Mouse (Mus musculus): Measurements from ENCODE around the gene Polr1e. TPM values are rescaled to one million over a fixed set of nuclear protein-coding genes. Genes with fewer than 3 reads are reported as not detected.
A peak's percentile ranks its signal among the peaks of the same experiment; 100 is the strongest.

The Polr1e gene
- polyA plus RNA-seq, 1 experiment from 2014 or later = 26.8 TPM

DNA sequence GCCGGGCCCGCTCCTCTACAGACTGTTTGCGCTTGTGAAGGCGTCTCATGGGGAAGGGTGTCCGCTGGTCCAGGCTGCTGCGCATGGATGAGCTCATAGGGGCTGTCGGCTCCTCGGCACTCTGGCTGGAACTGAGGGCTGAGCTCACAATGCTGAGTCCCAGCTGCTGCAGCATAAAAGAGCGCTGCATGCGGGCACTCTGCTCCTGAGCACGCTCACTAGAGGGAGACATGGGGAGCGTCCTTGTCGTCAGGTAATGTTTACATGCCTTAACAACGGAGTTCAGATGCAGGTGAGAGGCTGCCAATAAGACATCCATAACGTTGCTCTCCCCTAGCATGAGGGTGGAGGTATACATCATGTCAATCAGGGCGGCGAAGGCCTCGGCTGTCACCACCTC lies 23.6 kb upstream of the Polr1e start:
- Histone ChIP-seq H3K4me3 (ENCODE audit: low read length) (no peak overlapping the region), H3K27me3 (replicated peaks; ENCODE audit: control insufficient read depth, insufficient read depth, low read length) (no peaks in the 10 kb centered on the region), H3K36me3 (ENCODE audit: control insufficient read depth, insufficient read depth, low read length) (peaks cover 24% of the 10 kb centered on the region), H3K27ac (ENCODE audit: low read depth, low read length) (no peak overlapping the region), H3K9ac (ENCODE audit: low read depth, low read length) (no peak overlapping the region), H3K4me2 (ENCODE audit: low read length) (no peak overlapping the region), H3K9me3 (ENCODE audit: control insufficient read depth, low read length) (no peaks in the 10 kb centered on the region), H3K4me1 (ENCODE audit: control insufficient read depth, insufficient read depth, low read depth, low read length) (no peaks in the 10 kb centered on the region)
- no peak for ATAC-seq
- 80% methylated on average over 18 of the region's 18 CpGs for WGBS

DNA sequence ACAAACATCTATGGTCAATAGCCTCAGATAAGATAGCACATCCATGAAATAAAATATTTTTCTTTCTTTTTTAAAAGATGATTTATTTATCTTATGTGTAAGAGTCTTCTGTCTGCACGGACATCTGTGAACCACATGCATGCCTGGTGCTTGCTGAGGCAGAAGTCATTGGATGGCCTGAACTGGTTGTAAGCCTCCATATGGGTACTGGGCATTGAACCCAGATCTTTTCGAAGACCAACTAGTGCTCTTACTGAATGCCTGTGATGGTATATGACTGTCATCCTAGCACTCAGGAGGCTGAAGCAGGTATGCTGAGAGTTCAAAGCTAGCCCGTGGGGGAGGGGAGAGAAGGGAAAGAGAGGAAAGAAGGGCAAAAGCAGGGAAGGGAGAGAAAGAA lies 20.3 kb upstream of the Polr1e start:
- no peak for ATAC-seq
- Histone ChIP-seq H3K9me3 (ENCODE audit: control insufficient read depth, low read length) (no peaks in the 10 kb centered on the region), H3K9ac (ENCODE audit: low read depth, low read length) (no peak overlapping the region), H3K27ac (ENCODE audit: low read depth, low read length) (no peak overlapping the region), H3K36me3 (ENCODE audit: control insufficient read depth, insufficient read depth, low read length) (peaks cover 10% of the 10 kb centered on the region; the same call in 1 of the 2 replicates), H3K4me1 (ENCODE audit: control insufficient read depth, insufficient read depth, low read depth, low read length) (no peaks in the 10 kb centered on the region), H3K27me3 (replicated peaks; ENCODE audit: control insufficient read depth, insufficient read depth, low read length) (no peaks in the 10 kb centered on the region), H3K4me3 (ENCODE audit: low read length) (no peak overlapping the region), H3K4me2 (ENCODE audit: low read length) (no peak overlapping the region)
- WGBS = 70% methylated on average over 3 of the region's 3 CpGs

DNA sequence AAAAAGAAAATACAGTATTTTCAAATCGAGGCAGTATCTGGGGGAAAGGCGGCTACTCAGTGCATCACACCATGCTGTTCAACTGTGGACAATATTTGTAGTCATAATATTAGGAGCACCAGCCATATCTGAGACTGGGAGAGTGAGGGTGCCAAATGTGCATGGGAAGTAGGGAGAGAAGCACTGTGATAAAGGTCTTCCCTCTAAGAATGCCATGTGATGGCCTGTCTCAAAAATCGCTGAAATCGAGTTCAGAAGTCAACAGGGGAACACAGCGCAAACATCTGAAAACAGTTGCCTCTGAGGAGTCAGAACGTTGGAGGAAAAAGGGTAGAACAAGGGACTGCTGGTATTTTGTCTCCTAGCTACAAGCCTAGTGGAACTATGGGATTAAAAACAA lies 18.4 kb upstream of the Polr1e start:
- Histone ChIP-seq H3K9ac (ENCODE audit: low read depth, low read length) (no peak overlapping the region), H3K4me3 (ENCODE audit: low read length) (no peak overlapping the region), H3K4me1 (ENCODE audit: control insufficient read depth, insufficient read depth, low read depth, low read length) (no peaks in the 10 kb centered on the region), H3K4me2 (ENCODE audit: low read length) (no peak overlapping the region), H3K36me3 (ENCODE audit: control insufficient read depth, insufficient read depth, low read length) (no peaks in the 10 kb centered on the region), H3K27me3 (replicated peaks; ENCODE audit: control insufficient read depth, insufficient read depth, low read length) (no peaks in the 10 kb centered on the region), H3K9me3 (ENCODE audit: control insufficient read depth, low read length) (no peaks in the 10 kb centered on the region), H3K27ac (ENCODE audit: low read depth, low read length) (no peak overlapping the region)
- ATAC-seq = no peak
- WGBS = 85% methylated on average over 6 of the region's 6 CpGs

DNA sequence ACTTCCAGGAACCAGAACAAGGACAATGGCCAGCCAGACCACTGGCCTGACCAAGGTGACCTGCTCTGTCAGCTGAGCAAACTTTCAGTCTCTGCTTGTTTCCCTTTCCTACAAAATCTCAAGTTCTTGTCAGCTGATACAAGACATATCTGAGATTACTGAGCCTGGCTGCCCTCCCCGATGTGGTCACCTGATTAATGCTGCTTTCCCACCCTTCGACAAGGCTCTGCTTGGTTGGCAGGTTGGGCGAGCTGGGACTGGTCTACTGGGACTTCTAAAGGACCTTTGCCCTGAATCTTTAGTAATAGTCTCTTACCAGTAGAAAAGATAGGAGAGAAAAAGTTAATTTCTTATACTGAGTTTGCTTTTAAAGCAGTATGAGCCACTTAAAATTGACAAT lies 12.9 kb upstream of the Polr1e start:
- 76% methylated on average over 3 of the region's 3 CpGs for WGBS
- H3K27me3 ChIP-seq (replicated peaks; ENCODE audit: control insufficient read depth, insufficient read depth, low read length) = no peaks in the 10 kb centered on the region
- peaks cover 10% of the 10 kb centered on the region for H3K4me1 ChIP-seq (ENCODE audit: control insufficient read depth, insufficient read depth, low read depth, low read length)
- H3K9ac ChIP-seq (ENCODE audit: low read depth, low read length) = no peak overlapping the region
- no peaks in the 10 kb centered on the region for H3K36me3 ChIP-seq (ENCODE audit: control insufficient read depth, insufficient read depth, low read length)
- H3K27ac ChIP-seq (ENCODE audit: low read depth, low read length) = no peak overlapping the region
- H3K9me3 ChIP-seq (ENCODE audit: control insufficient read depth, low read length) = no peaks in the 10 kb centered on the region
- ATAC-seq = no peak
- no peak overlapping the region for H3K4me3 ChIP-seq (ENCODE audit: low read length)
- no peak overlapping the region for H3K4me2 ChIP-seq (ENCODE audit: low read length)

DNA sequence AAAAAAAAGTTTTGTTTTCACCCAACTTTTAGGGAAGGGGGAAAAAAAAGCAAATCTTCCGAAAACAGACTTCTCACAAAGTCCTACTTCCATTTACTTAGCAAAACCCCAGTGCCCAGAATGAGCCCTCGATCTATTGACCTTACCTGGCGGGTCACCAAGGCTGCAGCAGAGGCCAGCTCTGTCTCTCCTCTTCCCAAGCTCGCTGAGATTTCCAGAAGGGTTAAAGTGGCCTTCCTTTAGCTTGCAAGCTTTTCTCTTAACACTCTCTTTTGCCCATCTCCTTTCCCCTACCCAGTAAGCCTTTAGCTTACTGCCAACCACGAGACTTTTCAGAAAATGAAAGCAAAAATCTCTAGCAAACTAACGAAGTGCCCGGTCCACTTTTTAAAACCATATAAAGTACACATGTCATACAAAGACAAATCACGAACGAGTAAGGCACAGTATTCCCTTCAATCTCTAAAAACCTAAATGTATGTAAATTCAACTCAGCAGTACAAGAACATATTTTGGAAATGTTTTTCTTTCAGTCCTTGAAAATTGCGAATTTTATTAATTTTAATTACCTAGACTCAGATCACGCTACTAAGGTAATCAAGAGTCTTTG lies 7.5 kb upstream of the Polr1e start:
- no peak for ATAC-seq
- 11% methylated on average over 11 of the region's 11 CpGs for WGBS
- Histone ChIP-seq H3K9ac (ENCODE audit: low read depth, low read length) (peak overlapping the region; percentile 87), H3K27ac (ENCODE audit: low read depth, low read length) (peak overlapping the region; percentile 92; the same call in 1 of the 2 replicates), H3K9me3 (ENCODE audit: control insufficient read depth, low read length) (no peaks in the 10 kb centered on the region), H3K4me1 (ENCODE audit: control insufficient read depth, insufficient read depth, low read depth, low read length) (peaks cover 23% of the 10 kb centered on the region), H3K4me2 (ENCODE audit: low read length) (peak overlapping the region; percentile 85), H3K27me3 (replicated peaks; ENCODE audit: control insufficient read depth, insufficient read depth, low read length) (no peaks in the 10 kb centered on the region), H3K36me3 (ENCODE audit: control insufficient read depth, insufficient read depth, low read length) (no peaks in the 10 kb centered on the region), H3K4me3 (ENCODE audit: low read length) (peak overlapping the region; percentile 88)

DNA sequence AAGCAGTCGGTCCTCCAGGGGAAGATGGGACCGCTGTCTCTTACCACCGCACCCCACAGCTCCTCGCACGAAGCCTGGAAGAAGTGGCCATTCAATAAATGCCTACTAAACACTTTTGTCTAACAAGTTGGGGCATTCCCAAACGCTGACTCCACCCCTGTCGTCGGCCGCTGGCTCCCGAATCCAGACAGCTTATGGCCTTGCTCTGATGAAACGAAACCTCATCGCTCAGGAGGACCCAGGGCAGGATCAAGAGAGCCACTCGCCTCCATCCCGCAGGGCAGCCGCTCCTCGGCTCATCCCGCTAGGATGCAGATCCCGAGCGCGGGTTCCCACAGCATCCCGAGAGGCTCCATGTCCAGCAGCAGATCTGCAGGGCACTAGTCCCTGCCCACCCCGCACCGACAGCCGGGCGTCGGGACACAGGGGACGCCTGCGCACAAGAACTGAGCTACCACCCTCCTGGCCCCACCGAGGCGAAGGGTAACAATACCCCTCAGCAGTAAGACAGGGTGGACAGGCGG lies 6.7 kb upstream of the Polr1e start:
- peak overlapping the region; percentile 87 for H3K9ac ChIP-seq (ENCODE audit: low read depth, low read length)
- no peaks in the 10 kb centered on the region for H3K36me3 ChIP-seq (ENCODE audit: control insufficient read depth, insufficient read depth, low read length)
- no peaks in the 10 kb centered on the region for H3K9me3 ChIP-seq (ENCODE audit: control insufficient read depth, low read length)
- peak overlapping the region; percentile 88 for H3K4me3 ChIP-seq (ENCODE audit: low read length)
- H3K4me2 ChIP-seq (ENCODE audit: low read length) = peak overlapping the region; percentile 85
- H3K4me1 ChIP-seq (ENCODE audit: control insufficient read depth, insufficient read depth, low read depth, low read length) = peaks cover 23% of the 10 kb centered on the region
- under 1% methylated on average over 30 of the region's 31 CpGs for WGBS
- H3K27me3 ChIP-seq (replicated peaks; ENCODE audit: control insufficient read depth, insufficient read depth, low read length) = no peaks in the 10 kb centered on the region
- peak overlapping the region; percentile 92 for H3K27ac ChIP-seq (ENCODE audit: low read depth, low read length)
- ATAC-seq = peak; percentile 70

DNA sequence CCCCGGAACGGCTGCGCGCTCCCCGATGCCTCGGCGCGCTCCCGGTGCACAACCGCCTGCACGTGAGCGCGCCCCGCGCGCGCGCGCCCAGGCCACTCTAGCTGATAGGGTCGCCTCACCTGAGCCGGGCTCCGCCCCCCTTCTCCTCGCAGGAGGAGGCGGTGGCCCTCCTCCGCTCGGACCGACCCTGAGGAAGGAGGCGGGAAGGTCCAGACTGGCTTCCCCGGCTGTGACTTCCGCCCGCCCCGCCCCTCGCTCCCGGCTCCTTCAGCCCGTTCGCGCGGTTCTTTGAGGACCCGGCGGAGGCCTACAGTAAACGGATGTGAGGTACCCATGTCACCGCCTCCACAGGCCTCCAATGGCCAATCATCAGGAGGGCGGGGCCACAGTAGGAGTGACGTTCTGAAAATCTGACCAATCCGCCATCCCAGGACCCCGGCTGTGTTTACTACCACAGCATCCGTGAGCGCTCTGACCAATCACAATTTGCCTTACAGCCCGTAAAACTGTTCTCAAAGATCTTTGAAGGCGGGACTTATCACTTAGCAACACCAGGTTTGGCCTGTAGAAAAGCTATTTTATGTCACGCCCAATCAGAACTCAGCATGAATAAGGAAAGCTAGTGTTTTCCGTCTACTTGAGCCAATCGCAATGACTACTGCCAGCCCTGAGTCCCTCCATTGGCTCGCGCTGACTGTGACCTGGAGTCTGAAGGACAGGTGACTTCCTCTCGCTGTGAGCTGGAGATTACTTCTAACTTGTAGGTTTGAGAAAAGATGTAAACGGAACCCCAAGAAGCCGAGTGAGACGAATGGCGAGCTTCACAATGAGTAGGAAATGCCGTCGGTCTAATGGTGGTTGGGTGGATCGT lies 6.0 kb upstream of the Polr1e start, which contains the start of gene Zbtb5:
TSS of gene Zbtb5 (minus strand) at position 308 of the 871 bp plus-strand sequence.
- WGBS = under 1% methylated on average over 61 of the region's 63 CpGs
- peak within 1 kb of the TSS; percentile 92 for H3K27ac ChIP-seq (ENCODE audit: low read depth, low read length)
- no peaks in the 10 kb centered on the region for H3K9me3 ChIP-seq (ENCODE audit: control insufficient read depth, low read length)
- peak within 1 kb of the TSS; percentile 87 for H3K9ac ChIP-seq (ENCODE audit: low read depth, low read length)
- no peaks in the 10 kb centered on the region for H3K36me3 ChIP-seq (ENCODE audit: control insufficient read depth, insufficient read depth, low read length)
- H3K4me2 ChIP-seq (ENCODE audit: low read length) = peak within 1 kb of the TSS; percentile 85
- no peaks in the 10 kb centered on the region for H3K27me3 ChIP-seq (replicated peaks; ENCODE audit: control insufficient read depth, insufficient read depth, low read length)
- H3K4me3 ChIP-seq (ENCODE audit: low read length) = peak within 1 kb of the TSS; percentile 88
- ATAC-seq = peak; percentile 99
- peaks cover 23% of the 10 kb centered on the region for H3K4me1 ChIP-seq (ENCODE audit: control insufficient read depth, insufficient read depth, low read depth, low read length)

DNA sequence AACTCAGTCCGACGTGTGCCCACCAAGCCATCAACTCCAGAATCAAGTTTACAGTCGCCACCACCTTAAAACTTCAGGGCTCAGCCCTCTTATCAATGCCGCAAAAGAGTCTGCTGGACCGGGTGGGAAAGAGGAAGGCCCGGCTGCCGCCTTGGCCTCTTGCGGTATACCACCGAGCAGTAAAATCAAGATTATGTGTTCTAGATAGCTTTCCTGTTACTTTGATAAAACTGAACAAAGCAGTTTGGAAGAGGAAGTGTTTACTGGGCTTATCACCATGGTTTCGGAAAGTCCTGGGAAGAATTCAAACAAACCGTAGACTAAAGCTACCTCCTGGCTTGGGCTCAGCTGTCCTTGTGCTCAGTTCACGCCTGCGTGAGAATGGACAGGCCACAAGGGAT lies 5.4 kb upstream of the Polr1e start:
- Histone ChIP-seq H3K4me2 (ENCODE audit: low read length) (peak overlapping the region; percentile 79), H3K27ac (ENCODE audit: low read depth, low read length) (peak overlapping the region; percentile 83), H3K9ac (ENCODE audit: low read depth, low read length) (peak overlapping the region; percentile 68), H3K36me3 (ENCODE audit: control insufficient read depth, insufficient read depth, low read length) (no peaks in the 10 kb centered on the region), H3K4me1 (ENCODE audit: control insufficient read depth, insufficient read depth, low read depth, low read length) (peaks cover 23% of the 10 kb centered on the region), H3K4me3 (ENCODE audit: low read length) (peak overlapping the region; percentile 63), H3K9me3 (ENCODE audit: control insufficient read depth, low read length) (no peaks in the 10 kb centered on the region), H3K27me3 (replicated peaks; ENCODE audit: control insufficient read depth, insufficient read depth, low read length) (no peaks in the 10 kb centered on the region)
- ATAC-seq = no peak
- under 1% methylated on average over 13 of the region's 13 CpGs for WGBS

DNA sequence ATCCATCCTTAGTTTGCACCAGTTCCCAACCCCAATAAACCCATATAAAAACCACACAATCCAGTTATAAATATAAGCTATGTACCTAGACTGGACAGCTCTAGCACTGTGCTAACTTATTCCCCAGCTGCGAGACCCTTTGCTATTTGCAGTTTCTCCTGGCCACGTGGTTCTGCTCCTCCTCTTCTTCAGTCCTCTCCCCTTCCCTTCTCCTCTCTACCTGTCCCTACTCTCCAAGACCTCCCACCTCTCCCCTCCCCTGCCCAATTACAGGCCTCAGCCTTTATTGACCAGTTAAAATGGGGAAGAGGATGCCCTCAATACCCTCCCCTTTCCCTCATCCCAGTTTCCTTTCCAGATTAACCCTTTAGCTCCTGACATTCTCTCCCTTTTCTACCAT lies 4.8 kb upstream of the Polr1e start:
- ATAC-seq = no peak
- H3K27ac ChIP-seq (ENCODE audit: low read depth, low read length) = no peak overlapping the region; the same call in 1 of the 2 replicates
- peaks cover 23% of the 10 kb centered on the region for H3K4me1 ChIP-seq (ENCODE audit: control insufficient read depth, insufficient read depth, low read depth, low read length)
- H3K4me3 ChIP-seq (ENCODE audit: low read length) = peak overlapping the region; percentile 63
- peak overlapping the region; percentile 68; the same call in 1 of the 2 replicates for H3K9ac ChIP-seq (ENCODE audit: low read depth, low read length)
- 6% methylated on average over 2 of the region's 2 CpGs for WGBS
- no peaks in the 10 kb centered on the region for H3K9me3 ChIP-seq (ENCODE audit: control insufficient read depth, low read length)
- peak overlapping the region; percentile 79 for H3K4me2 ChIP-seq (ENCODE audit: low read length)
- H3K27me3 ChIP-seq (replicated peaks; ENCODE audit: control insufficient read depth, insufficient read depth, low read length) = no peaks in the 10 kb centered on the region
- no peaks in the 10 kb centered on the region for H3K36me3 ChIP-seq (ENCODE audit: control insufficient read depth, insufficient read depth, low read length)
